Mouse (Mus musculus) urinary bladder, postnatal 4 days (tissue): ENCODE data around the gene Pcca.
A peak's percentile ranks its signal among the peaks of the same experiment; 100 is the strongest.

ENCODE experiments used
- DNase-seq, 2 experiments: peaks; one replicate each; pipeline ENCODE4 v3.0.0; 2021 to 2022; ENCODE audit warnings: low spot score in 2 of 2

The Pcca gene

DNA sequence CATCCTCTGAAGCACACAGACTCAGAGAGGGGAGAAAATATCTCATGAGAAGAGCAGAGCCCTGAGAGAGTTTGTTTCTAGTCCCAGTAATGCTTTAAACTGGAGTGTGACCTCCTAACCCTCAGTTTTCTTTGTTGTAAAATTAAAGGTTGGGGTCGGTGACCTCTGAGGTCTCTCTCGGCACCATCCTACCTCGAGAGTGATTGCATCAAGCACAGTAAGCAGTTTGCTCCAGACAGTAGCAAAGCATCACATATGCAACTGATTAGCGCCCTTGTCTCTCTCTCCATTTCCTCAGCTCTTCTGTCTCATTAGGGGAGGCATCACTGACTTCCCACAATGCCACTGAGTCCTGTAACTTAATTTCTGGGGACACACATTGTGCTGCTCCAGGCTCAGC is 302.1 kb downstream of the Pcca start:
- DNase-seq: no peak

DNA sequence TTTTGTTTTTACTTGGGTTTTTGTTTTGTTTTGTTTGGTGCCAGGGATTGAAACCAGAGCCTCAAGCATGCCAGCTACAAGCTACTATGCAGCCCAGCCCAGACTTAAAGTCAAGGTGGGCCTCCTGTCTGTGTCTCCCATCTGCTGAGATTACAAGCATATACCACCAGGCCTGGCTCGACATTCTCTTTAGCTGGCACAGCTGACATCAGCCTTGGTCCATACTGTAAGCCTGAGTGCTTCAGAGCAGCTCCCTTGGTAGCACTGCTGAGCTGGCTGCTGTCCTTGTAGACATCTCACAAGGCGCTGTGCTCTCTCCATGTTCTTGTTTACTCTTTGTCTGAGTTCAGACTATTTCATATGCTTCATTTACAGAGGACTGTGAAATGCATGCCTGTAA is 302.9 kb downstream of the Pcca start:
- DNase-seq: no peak

DNA sequence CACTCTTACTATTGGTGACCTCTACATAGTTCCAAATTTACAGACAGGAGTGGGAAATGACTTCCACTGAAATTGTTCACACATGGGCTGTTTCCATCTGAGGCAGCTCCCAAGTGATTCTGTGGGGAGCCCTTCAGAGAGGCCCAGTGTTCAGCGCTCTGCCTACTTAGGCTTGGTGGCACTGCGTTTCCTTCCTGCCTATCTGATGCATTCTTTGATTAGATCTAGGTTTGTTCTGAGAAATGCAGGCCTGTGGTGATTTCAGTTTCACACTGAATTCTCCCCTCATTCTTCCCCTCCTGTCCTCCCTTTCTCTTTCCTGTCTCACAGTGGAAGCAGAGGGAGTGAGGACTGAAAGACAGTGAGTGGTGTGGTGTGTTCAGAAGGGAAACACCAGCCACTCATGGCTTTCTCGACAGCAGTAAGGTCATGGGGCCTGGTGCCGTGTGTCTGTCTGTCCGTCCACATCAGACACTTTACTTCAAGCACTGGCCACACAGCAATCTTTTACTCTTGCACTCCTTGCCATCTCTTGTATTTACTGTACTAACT is 318.5 kb downstream of the Pcca start:
- DNase-seq: no peak

DNA sequence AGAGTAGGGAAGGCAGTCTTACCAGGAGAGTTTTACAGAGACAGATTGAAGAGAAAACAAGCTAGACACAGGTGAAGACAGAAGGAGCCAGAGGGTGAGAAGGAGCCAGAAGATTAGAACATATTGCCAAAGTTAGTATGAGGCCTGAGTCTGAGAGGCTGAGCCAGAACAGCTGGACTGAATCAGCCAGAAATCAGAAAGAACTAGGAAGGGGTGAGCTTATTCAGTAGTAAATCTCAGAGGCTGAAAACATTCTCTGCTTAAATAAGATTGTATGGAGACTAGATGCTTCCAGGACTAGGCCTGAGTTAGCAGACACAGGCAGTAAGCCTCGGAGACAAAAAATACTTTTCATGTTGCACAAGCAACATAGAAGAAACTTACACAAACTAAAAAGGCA is 325.7 kb downstream of the Pcca start:
- DNase-seq: no peak

DNA sequence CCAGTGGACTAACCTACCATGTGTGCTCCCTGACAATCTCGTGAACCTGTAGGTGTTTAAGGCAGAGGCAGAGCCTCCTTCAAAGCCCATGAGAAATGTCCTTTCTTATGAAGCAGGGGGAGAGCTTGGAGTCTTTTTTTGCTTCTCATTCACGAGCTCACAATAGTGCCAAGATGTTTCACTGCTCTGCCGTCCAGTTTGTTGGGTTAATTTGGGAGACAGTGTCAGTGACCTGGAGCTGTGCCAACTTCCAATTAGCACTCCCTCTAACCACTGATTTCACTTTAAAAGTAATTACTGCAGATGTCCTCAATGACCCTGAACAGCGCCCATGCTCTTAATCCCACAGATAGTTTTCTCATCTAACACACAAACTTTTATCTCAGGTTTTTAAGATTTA is 328.5 kb downstream of the Pcca start:
- no peak for DNase-seq

DNA sequence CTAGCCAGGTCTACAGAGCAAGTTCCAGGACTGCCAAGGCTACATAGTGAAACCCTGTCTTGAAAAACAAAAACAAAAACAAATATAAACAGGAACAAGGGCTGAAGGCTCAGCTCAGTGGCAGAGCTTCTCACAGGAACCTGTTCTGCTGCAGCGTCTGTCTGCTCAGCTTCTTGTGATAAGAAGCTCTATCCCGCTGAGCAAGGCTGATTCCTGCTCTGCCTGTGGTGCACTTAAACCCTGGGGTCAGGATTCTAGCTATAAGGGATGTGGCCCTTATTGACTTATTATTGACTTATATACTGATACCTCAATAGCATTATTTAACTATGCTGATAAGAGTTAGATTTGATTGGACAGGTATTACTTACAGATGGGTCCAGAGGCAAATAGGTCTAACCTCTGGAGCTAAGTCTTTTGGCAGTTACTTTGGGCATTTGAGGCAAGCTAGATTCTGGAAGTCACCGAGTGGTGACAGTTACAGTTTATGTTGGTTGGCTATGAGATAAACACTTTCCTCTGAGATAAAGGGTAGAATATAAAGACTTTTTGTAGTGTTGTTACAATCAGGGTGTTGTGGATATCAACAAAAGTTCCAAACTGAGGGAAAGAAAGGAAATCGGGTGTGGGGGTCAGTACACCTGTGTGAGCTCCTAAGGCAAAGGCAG is 331.5 kb downstream of the Pcca start:
- DNase-seq: no peak

DNA sequence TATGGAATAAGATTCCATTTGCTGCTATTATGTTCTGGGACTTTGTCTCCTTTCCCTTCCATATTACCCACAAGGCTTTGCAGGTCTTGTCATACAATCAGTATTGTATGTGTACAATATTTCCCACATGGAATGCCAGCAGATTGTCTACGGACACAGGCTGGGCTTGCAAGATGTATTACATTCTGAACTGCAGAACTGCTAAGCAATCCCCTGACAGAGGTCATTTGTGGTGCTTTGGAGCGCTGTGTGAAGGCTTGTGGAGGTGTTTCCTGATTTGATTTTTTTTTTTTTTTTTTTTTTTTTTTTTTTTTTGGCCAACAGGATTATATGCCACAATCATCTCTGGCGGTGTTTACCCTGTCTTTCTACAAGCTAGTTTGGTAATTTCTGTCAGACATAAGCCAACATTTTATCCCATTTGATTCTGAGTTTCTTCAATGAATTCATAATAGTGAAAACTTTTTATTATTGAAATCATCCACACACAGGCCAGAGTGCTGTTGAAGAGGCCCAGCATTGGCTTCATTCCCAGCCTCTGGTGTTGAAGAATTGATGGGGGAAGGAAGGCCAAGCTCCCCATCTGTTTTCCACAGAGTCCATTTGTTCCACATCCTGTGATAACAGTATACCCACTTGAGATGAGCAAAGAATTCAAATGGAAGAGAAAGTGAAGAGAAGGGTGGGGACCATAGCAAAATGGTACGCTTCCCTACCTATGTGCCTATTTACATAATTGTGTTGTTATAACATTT is 333.6 kb downstream of the Pcca start:
- no peak for DNase-seq

DNA sequence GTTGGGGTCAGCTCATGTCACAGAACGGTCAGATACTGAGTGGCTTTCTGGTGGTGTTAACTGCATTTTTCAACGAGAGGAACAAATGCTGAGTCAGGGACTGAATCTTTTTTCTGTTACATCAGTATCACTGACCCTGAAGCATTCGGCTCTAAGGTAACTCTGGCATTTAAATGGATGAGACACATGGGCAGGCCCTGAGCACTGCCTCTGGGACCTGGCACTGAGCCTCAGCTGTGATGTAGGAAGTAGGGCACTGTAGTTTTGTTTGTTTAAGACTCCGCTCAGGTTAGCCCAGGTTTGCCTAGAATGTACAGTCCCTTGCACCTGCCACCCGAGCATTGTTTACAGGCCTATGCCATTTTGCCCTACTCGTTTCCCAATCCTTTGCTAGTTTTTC is 335.7 kb downstream of the Pcca start:
- no peak for DNase-seq

DNA sequence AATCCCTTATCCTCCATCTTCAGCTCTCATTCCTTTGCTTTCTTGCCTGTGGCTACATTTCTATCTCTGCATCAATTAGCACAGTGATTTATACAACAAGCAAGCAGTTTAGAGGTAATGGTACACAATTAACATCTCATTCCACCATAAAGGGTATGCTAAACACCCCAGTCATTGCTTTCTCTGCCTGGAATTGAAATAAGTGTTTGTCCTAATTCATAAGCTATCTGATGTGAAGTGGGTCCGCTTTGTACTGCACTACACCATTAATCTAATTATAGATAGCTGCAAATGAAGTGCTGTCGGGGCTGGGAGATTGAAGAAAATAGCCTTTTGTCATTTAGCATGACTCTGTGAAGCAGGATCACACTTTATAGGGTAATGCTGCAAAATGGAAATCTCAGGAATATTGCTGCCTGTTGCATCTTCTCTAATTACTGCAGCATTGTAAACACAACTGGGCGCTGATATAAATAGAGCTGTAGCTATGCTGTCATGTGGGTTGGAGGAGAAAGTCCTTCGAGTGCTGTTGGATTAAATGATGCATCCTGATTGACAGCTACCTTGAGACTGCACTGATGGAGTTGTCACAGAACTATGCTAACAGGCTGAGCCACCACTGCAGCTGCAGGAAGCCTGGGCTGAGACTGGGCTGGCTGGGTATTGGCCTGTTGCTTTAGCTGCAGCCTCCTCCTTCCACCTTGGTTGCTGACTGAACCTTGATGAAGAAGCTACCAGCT is 337.9 kb downstream of the Pcca start:
- DNase-seq: no peak

DNA sequence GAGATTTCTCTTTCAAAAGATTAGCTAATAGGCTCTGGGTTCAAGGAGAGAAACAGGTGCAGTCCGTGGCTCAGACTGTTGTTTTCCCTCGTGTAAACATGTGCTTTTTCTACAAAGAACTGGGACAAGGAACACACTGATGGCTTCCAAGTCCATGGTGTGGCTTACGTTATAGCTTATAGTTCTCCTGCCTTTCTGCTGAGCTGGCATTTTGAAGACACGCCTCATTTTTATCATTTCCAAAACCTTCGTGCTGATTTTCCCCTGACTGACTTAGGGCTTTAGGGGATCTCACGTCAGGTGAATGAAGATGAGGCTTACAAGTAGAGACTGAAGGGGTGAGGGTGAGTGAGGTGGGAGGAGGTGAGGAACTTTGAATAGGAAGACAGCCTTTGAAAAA is 338.5 kb downstream of the Pcca start:
- no peak for DNase-seq

DNA sequence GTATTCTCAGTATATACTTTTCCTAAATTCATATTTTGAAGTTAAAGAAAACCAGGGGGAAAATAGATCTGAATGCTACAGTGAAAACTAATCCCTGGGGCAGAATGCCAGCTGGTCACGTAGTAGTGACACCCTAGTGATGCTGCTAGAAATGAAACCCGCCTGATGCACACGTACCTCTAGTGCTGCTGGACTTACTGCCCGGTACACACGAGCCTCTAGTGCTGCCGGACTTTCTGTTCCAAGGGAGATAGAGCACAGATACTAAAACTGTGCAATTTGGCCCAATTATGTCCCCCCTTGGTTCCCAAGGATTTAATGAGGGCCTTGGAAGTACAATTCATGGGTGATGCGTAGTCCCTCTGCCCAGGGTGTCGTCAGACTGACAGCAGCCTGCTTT is 340.9 kb downstream of the Pcca start:
- no peak for DNase-seq

DNA sequence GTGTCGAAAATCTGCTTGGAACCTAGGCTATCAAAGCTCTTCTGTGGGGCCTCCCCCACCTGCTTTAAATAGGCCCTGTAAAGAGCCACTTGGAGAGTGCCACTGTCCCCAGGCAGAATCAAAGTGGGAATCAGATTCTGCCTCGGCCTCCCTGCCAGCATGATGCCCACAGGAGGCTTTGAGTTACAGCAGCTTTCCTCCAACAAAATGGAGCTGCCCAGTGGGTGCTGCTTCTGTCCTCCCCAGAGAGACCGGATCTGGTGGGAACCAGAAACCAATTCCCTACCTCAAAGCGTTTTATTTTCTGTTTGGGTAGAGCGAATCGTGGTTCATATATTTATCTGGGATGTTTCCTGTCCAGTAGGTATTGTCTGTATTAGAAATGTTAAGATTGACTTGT is 341.5 kb downstream of the Pcca start:
- no peak for DNase-seq

DNA sequence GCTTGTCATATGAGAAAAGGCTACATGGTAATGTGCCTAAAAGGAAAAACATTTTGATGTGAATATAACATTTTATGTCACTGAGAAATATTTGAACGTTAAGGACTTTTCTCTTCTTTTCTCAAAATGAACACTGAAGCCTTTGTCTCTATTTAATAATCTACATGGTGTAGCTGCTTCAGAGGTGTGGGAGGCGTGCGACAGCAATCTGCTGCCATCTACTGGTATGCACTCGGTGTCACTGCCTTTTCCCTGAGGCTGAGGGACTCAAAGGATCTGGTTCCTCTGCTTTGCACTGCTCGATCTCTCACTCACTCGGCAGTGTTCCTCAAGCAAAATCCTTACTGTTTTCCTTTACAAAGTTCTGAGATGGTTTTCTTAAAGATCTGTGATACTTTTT is 342.0 kb downstream of the Pcca start:
- DNase-seq: peak; percentile 54 to 73

DNA sequence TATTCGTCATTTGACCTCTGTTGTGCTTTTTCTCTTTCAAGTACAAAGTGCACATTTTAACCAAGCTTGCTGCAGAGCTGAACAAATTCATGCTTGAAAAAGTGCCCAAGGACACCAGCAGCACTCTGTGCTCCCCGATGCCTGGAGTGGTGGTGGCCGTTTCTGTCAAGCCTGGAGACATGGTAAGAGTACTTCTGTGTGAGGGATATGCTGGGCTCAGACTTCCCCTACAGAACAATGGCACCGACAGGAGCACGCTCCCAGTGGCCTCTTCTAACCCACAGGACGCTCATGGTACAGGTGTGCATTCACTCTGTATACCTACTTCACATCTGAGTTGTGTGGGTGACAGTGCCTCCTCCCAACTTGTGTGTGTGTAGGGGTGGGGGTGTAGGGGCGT is 342.6 kb downstream of the Pcca start:
- no peak for DNase-seq

DNA sequence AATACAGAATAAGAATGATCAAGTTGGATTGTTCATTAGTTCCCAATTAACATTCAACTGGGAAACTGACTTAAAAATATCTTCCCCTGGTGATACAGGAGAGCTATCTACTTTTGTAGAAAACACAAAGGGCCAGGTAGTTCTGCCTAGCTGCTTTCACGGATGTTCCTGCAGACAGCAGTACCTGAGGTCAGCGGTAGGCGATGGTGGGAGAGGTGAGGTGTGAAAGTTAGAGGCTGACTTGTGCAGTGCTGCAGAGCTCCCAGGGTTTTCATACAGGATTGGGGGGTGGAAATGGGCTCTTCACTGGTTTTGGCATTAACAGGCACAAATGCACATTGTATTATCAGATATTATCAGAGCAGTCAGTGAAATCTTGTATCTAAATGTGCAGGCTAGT is 343.7 kb downstream of the Pcca start:
- no peak for DNase-seq

DNA sequence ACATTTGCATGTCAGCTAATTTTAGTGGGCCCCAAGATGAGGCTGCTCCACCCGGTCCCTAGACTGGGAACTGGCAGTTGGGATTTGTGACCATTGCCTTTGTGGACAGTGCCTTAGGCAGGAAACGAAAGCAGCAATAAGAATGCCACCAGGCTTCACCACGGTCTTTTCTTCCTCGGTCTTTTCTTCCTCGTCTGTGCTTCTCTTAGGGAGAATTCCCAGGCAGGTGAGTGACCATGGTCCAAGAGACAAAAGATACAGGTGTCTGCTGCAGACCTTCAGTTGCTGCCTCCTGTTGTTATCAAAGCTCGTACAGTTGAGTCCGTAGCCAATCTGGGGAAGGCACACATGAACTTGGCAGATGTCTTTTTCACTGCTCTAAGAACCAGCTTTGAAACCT is 346.2 kb downstream of the Pcca start:
- no peak for DNase-seq

DNA sequence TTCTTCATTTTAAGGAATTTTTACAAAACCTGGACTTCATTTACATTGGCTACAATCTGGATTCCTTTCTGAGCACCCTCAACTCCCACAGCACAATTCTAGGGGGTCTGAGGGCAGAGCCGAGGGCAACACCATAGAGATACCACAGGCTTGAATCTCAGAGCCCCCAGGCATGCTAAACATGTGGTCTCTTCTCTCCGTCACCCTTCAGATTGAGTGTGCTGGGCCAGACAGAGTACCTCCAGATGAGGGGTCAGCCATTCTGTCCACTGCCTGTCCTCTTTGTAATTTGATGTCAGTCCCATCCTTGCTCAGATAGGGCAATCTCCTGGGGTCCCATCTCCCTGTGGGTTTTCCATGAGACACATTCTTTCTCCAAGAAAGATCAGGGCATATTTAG is 347.6 kb downstream of the Pcca start:
- DNase-seq: no peak

DNA sequence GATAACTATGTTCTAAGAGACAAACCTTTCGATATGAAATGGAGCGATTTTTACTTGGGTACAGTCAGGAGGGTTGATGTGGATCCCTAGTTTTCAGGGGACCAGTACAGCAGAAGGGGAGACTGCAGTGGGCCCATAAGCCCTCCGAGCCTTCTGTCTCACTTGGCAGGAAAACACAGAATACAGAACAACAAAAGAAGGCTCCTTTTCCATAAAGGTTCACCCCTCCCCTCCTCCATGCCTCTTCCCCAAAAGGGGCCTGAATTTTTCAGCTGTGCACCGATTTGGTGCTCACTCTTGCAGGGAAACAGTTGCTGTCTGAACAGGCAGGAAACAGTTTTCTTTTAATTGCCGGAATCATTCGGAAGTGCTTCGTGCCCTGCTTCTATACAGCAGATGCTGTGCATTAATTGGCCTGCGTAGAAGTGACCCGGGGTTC is 348.1 kb downstream of the Pcca start:
- DNase-seq: peak in 1 of 2 experiments; percentile 10

DNA sequence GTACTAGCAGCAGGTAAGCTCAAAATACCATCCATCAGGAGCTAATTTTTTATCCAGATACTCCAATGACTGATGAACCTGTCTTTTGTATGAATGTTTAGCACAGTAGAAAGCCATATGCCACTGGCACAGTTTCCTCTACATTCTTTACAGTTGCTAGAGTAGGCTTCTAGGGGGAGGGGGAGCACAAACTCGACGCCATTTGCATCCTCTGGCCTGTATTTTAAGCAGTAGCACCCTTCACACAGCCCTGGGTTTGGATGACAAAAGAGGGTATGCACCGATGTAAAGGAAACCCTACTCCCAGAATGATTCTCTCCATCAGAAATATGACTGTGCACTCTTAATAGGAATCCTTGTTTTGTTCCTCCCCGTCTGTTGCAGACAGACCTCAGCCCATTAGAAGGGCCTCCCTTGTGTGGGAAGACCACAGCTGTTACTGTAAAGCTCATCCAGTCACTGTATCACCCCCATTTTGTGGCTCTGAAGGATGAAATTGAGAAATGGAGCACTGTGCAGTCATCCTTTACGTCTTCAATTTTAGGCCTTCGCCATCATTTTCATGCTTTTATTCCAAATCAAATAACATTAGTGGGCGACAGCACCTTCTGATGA is 348.8 kb downstream of the Pcca start:
- peak in 1 of 2 experiments; percentile 9 for DNase-seq

DNA sequence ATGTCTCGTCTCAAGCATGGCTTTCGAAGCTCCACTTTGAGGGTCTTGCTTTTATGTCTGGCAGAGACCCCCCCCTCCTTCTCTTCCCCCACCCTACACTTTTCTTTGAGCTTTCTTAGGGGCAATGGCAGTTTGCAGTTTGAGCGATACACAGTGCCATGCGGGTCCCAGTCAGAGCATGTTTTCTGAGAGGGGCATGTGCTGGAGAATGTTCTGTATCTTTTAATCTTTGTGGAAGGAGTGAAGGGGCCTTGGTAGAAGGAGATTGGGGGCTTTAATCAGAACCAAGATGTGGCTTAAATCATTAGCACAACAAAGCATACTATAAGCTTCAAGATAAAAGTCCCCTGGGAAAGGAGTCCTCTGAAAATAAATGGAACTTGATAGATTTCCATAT is 349.3 kb downstream of the Pcca start:
- DNase-seq: no peak

DNA sequence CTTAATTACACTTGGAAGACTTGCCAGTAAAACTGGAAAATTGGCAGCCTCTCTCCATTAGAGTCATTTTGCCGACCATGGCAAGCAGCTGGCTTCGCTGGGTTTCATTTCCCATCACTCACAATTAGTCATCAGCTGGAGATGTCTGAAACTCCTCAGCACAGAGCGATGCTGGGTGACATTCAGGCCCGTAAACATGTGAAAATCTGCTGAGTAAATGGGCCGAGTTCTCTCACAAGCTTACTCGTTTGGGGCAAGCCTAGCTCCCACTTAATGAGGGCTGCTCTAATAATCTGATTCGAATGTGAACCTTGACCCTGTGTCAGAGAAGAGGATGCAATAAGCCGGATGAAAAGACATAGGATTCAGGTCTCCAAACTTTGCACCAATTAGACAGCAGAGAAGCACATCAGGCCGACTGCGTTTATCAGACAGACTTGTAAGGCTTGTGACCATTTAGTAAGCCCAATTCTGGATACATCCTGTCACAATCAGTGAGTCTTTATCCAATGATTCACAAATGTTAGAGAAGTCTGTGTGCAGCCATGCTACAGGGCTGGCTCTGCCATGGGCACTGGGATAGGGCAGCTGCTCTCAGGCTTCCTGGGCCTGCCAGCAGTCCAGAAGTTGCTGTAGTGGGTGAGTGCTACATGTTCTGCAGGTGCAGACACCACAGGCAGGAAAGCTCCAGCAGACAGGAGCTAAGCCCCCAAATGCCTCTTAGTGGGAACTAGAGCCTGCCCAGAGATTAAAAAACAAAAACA is 349.9 kb downstream of the Pcca start:
- no peak for DNase-seq
